ENCODE assay signal across 8 mouse cellular contexts in genomic region chr2:152293179-152293726, GRCm38 (mm10). TPM values are rescaled to one million over a fixed set of nuclear protein-coding genes. Genes with fewer than 3 reads are reported as not detected.
DNase-seq lines count a peak whose midpoint lies in the region; ATAC-seq and TF ChIP-seq lines count a peak whose summit lies in the region.

No protein-coding gene starts in this region.

- peak; percentile 36 for ATAC-seq in cerebellum, adult (ENCODE audit: insufficient number of reproducible peaks, low FRiP score, low TSS enrichment)
- peak; percentile 77 for ATAC-seq in forebrain, embryonic 12.5 days (ENCODE audit: low FRiP score)
- peak; percentile 55 for ATAC-seq in liver, embryonic 14.5 days (ENCODE audit: insufficient read depth)

- peaks cover 45% of the 10 kb centered on the region for H3K79me2 ChIP-seq in C2C12 (ENCODE audit: control insufficient read depth, insufficient read depth)

- H3K9me3 ChIP-seq in forebrain, embryonic 12.5 days, result no peaks in the 10 kb centered on the region
- no peaks in the 10 kb centered on the region for H3K9me3 ChIP-seq in liver, embryonic 14.5 days (ENCODE audit: control insufficient read depth, low read length)

- peaks cover 38% of the 10 kb centered on the region for H3K79me3 ChIP-seq in C2C12 (ENCODE audit: low read depth)

- no peak overlapping the region for H3K27ac ChIP-seq in forebrain, embryonic 12.5 days
- H3K27ac ChIP-seq in liver, embryonic 14.5 days, result peak overlapping the region; percentile 12

- no peak for DNase-seq in cerebellum, postnatal 10 days
- no peak for DNase-seq in liver, embryonic 14.5 days (ENCODE audit: low read depth in 3 of 3, low spot score in 3 of 3)
- no peak for DNase-seq in urinary bladder, postnatal 36 days (ENCODE audit: low spot score in 2 of 2)
- DNase-seq in ovary, postnatal 36 days (ENCODE audit: low spot score), result no peak
- no peak for DNase-seq in cerebellum, adult 11-12 months

- TF ChIP-seq CTCF in C2C12 (IDR thresholded peaks at IDR 0.05; ENCODE audit: control insufficient read depth, insufficient read depth, insufficient read length), result no peak
- no peak for TF ChIP-seq CTCF in liver, embryonic 14.5 days (IDR thresholded peaks at IDR 0.05; ENCODE audit: low read depth)

- H3K27me3 ChIP-seq in C2C12 (ENCODE audit: control insufficient read depth, insufficient read depth, insufficient read length), result no peaks in the 10 kb centered on the region
- H3K27me3 ChIP-seq in forebrain, embryonic 12.5 days, result no peaks in the 10 kb centered on the region
- no peaks in the 10 kb centered on the region for H3K27me3 ChIP-seq in liver, embryonic 14.5 days (ENCODE audit: control insufficient read depth, insufficient read depth, low read length)

- TF ChIP-seq EP300 in liver, embryonic 14.5 days (IDR thresholded peaks at IDR 0.05; ENCODE audit: low read depth), result no peak

- peak overlapping the region; percentile 69 for H3K4me3 ChIP-seq in C2C12 (ENCODE audit: insufficient read depth, poor library complexity, severe bottlenecking)
- H3K4me3 ChIP-seq in forebrain, embryonic 12.5 days (replicated peaks), result peak overlapping the region; percentile 69
- H3K4me3 ChIP-seq in liver, embryonic 14.5 days (ENCODE audit: insufficient read depth in 1 of 2, low read depth in 2 of 2, low read length in 2 of 2), result peak overlapping the region; percentile 73 to 74

- H3K36me3 ChIP-seq in C2C12 (ENCODE audit: control insufficient read depth, insufficient read depth), result peaks cover 2% of the 10 kb centered on the region
- no peaks in the 10 kb centered on the region for H3K36me3 ChIP-seq in forebrain, embryonic 12.5 days (replicated peaks)
- no peaks in the 10 kb centered on the region for H3K36me3 ChIP-seq in liver, embryonic 14.5 days (replicated peaks; ENCODE audit: control insufficient read depth, insufficient read depth, low read depth)

- 2% methylated on average over 15 of the region's 15 CpGs for WGBS in forebrain, embryonic 12.5 days
- 2% methylated on average over 15 of the region's 15 CpGs for WGBS in liver, embryonic 14.5 days (ENCODE audit: insufficient replicate concordance)

- H3K9ac ChIP-seq in forebrain, embryonic 12.5 days, result peak overlapping the region; percentile 30; the same call in 1 of the 2 replicates
- peak overlapping the region; percentile 74 for H3K9ac ChIP-seq in liver, embryonic 14.5 days (replicated peaks)

- peak overlapping the region; percentile 60 for H3K4me2 ChIP-seq in forebrain, embryonic 12.5 days
- H3K4me2 ChIP-seq in liver, embryonic 14.5 days (ENCODE audit: low read depth), result peak overlapping the region; percentile 80

- H3K4me1 ChIP-seq in forebrain, embryonic 12.5 days, result peaks cover 22% of the 10 kb centered on the region
- H3K4me1 ChIP-seq in liver, embryonic 14.5 days (replicated peaks; ENCODE audit: control insufficient read depth in 2 of 2, insufficient read depth in 2 of 2, low read length in 1 of 2), result peaks cover 4 to 17% of the 10 kb centered on the region in 2 experiments

- peak overlapping the region; percentile 57 for H3ac ChIP-seq in C2C12 (ENCODE audit: control insufficient read depth, insufficient read length, low read depth)

TF ChIP-seq in C2C12, 6 proteins besides CTCF, POLR2A, EP300 and RAD21:
- no peak for TF ChIP-seq MYOD1 (IDR thresholded peaks at IDR 0.05; ENCODE audit: control insufficient read depth, insufficient read length, low read depth)
- no peak for TF ChIP-seq CEBPB (IDR thresholded peaks at IDR 0.05; ENCODE audit: low read depth)
- no peak for TF ChIP-seq FOSL1 (IDR thresholded peaks at IDR 0.05; ENCODE audit: insufficient read depth, low read length, poor library complexity, severe bottlenecking)
- TF ChIP-seq MYOG (IDR thresholded peaks at IDR 0.05; ENCODE audit: control insufficient read depth, extremely low read depth, insufficient read length), result no peak
- TF ChIP-seq MAX (IDR thresholded peaks at IDR 0.05), result no peak
- no peak for TF ChIP-seq USF1 (IDR thresholded peaks at IDR 0.05; ENCODE audit: low read depth)

RNA-seq across cellular contexts. Expression of gene Tbc1d20, which starts 0.4 kb away (rescaled TPM):
- 32.7 TPM for polyA plus RNA-seq in C2C12 (2012; fragmentation: generic; extraction: Trizol)
- polyA plus RNA-seq in forebrain, embryonic 12.5 days (2016; fragmentation: Nextera tagmentation; extraction: Ambion mirVana), result 32.3 and 34.8 TPM in 2 replicates
- 9.5 and 10.1 TPM in 2 replicates for polyA plus RNA-seq in liver, embryonic 14.5 days (2012; rRNA removed)
- polyA plus RNA-seq in liver, embryonic 14.5 days (2014; fragmentation: Nextera tagmentation; extraction: Ambion mirVana), result 5.3 and 5.7 TPM in 2 replicates

RNA-seq across cellular contexts. Expression of gene Rbck1, which starts 39.2 kb away (rescaled TPM):
- polyA plus RNA-seq in C2C12 (2012; fragmentation: generic; extraction: Trizol), result 65.3 TPM
- polyA plus RNA-seq in forebrain, embryonic 12.5 days (2016; fragmentation: Nextera tagmentation; extraction: Ambion mirVana), result 93.1 and 98.4 TPM in 2 replicates
- 49.6 and 54.5 TPM in 2 replicates for polyA plus RNA-seq in liver, embryonic 14.5 days (2012; rRNA removed)
- 34.3 and 38.8 TPM in 2 replicates for polyA plus RNA-seq in liver, embryonic 14.5 days (2014; fragmentation: Nextera tagmentation; extraction: Ambion mirVana)

RNA-seq across cellular contexts. Expression of gene Trib3, which starts 50.6 kb away (rescaled TPM):
- 27.6 TPM for polyA plus RNA-seq in C2C12 (2012; fragmentation: generic; extraction: Trizol)
- polyA plus RNA-seq in forebrain, embryonic 12.5 days (2016; fragmentation: Nextera tagmentation; extraction: Ambion mirVana), result 1.6 and 2.8 TPM in 2 replicates
- 0.54 and 0.77 TPM in 2 replicates for polyA plus RNA-seq in liver, embryonic 14.5 days (2012; rRNA removed)
- polyA plus RNA-seq in liver, embryonic 14.5 days (2014; fragmentation: Nextera tagmentation; extraction: Ambion mirVana), result 0.70 and 1.5 TPM in 2 replicates
